Mouse (Mus musculus) effector memory CD4-positive, alpha-beta T cell, adult 7 months (primary cell): Measurements from ENCODE around the gene Zmym2. TPM values are rescaled to one million over a fixed set of nuclear protein-coding genes. Genes with fewer than 3 reads are reported as not detected.

Experiments
- polyA plus RNA-seq: library from polyadenylated mRNA; unstranded; fragments of 100-300 nt; shearing (Covaris generic); gene quantifications from one replicate; pipeline ENCODE4 v1.2.1, GENCODE M21; 2017

The Zmym2 gene
- 65.9 TPM for polyA plus RNA-seq

DNA sequence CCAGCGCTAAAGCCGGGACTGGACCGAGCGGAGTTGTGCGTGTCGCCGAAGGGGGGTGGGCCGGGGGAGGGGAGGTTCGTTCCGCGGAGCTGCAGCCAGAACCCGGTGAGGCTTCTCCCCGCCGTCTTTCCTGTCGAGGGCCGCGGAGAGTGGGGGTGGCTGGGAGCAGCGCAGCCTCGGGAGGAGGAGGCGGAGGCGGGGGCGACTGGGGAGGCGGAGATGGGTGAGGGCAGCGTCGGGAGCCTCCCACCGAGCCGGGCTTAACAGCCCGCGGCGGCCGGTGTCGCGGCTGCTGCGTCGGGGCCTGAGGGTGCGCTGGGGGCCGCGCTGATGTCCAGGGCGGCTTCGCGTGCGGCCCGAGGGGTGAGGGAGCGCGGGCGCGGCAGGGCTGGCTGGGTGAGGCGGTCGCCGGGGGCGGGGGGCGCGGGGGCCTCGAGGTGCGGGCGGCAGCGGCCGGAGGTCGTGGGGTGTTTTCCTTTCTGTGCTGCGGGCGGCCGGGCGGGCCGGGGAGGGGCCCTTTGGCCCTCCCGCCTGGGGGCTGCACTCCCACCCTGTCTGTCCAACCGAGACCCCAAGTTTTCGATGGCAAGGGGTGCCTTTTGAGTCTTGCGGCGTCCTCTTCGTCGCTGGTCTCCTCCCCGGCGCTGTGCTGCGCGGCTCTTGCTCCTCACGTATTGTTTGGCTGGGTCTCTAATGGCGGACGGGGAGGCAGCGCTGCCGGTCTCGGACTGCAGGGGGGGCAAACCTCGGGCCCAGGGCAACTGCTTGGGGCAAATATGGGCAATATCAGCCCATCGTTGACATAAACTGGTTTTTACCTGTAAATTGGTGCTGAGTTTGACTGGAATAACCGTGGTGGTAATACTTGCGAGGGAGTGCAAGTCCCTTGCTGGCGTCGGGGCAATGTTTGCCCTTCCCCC, at the start of gene Zmym2:
Gene Zmym2, plus strand, starts transcription at position 60 of the 920 bp plus-strand sequence.

Other genes starting within 250 kb of the Zmym2 start
- gene Mphosph8, start 218.4 kb upstream of the Zmym2 start, polyA plus RNA-seq: 22.9 TPM
- 73.9 TPM for gene Pspc1, start 108.3 kb upstream of the Zmym2 start, polyA plus RNA-seq
- 61.8 TPM for gene Zmym5, start 74.9 kb upstream of the Zmym2 start, polyA plus RNA-seq
- not detected for gene Gja3, start 171.4 kb downstream of the Zmym2 start, polyA plus RNA-seq
- not detected for gene Gjb2, start 218.0 kb downstream of the Zmym2 start, polyA plus RNA-seq
- not detected for gene Gm4491, start 229.2 kb downstream of the Zmym2 start, polyA plus RNA-seq
- gene Gjb6, start 247.0 kb downstream of the Zmym2 start, polyA plus RNA-seq: not detected